Mouse (Mus musculus) bone marrow, adult 2 months (tissue): Measurements from ENCODE around the gene Creb5.

Experiments
- CTCF ChIP-seq: fragments of 200-500 bp; IDR thresholded peaks from 2 replicates; pipeline ENCODE4 v1.5.1; 2011; ENCODE audit warnings: low read length, control low read depth; ENCODE audit not compliant: control insufficient read depth, insufficient read depth
- POLR2A ChIP-seq: fragments of 200-500 bp; IDR thresholded peaks from 2 replicates; pipeline ENCODE4 v1.6.1; 2011; ENCODE audit warnings: low read depth, mild to moderate bottlenecking, control low read depth, low read length, borderline replicate concordance; ENCODE audit not compliant: control insufficient read depth

- TF ChIP-seq POLR2A (no peak), CTCF (no peak)
These were observed 208.6 kb downstream of the Creb5 start for GRCm38 (mm10) chr6:53495667-53496066.
